Mouse (Mus musculus) intestine, embryonic 16.5 days (tissue): ENCODE results near the gene Ndufv1. TPM values are rescaled to one million over a fixed set of nuclear protein-coding genes. Genes with fewer than 3 reads are reported as not detected.
"Not testable (repeated sequence)": the region's sequence is repeated elsewhere in the genome, so short reads cannot be mapped to it uniquely, and the experiment has no call there.

Experiments used
- ATAC-seq: fragments of 200-750 bp; cut with Nextera tagmentation; 2 replicates; pipeline ENCODE4 v1.8.0; 2017; ENCODE audit warnings: moderate TSS enrichment, moderate library complexity
- H3K27ac ChIP-seq: fragments of 300-500 bp; sonication (generic); 2 replicates; pipeline ENCODE4 v1.5.1; 2014; ENCODE audit warnings: mild to moderate bottlenecking, low read length
- H3K27me3 ChIP-seq: fragments of 300-500 bp; sonication (generic); replicated peaks from 2 replicates; pipeline ENCODE4 v1.6.1; 2014; ENCODE audit warnings: low read length, control low read depth, mixed read lengths; ENCODE audit not compliant: control insufficient read depth, insufficient read depth
- H3K36me3 ChIP-seq: fragments of 300-500 bp; sonication (generic); 2 replicates; pipeline ENCODE4 v1.6.1; 2014; ENCODE audit warnings: low read length, control low read depth; ENCODE audit not compliant: control insufficient read depth, insufficient read depth
- H3K4me1 ChIP-seq: fragments of 300-500 bp; sonication (generic); 2 replicates; pipeline ENCODE4 v1.6.1; 2014; ENCODE audit warnings: low read length, control low read depth, mixed read lengths; ENCODE audit not compliant: control insufficient read depth, insufficient read depth
- H3K4me2 ChIP-seq: fragments of 300-500 bp; sonication (generic); 2 replicates; pipeline ENCODE4 v1.6.1; 2014; ENCODE audit warnings: low read depth, low read length, control low read depth
- H3K4me3 ChIP-seq: fragments of 300-500 bp; sonication (generic); 2 replicates; pipeline ENCODE4 v1.5.1; 2014; ENCODE audit warnings: mild to moderate bottlenecking, low read length
- H3K9ac ChIP-seq: fragments of 300-500 bp; sonication (generic); 2 replicates; pipeline ENCODE4 v1.6.1; 2014; ENCODE audit warnings: low read depth, low read length
- H3K9me3 ChIP-seq: fragments of 300-500 bp; sonication (generic); 2 replicates; pipeline ENCODE4 v1.6.1; 2016; ENCODE audit warnings: low read length, control low read depth; ENCODE audit not compliant: control insufficient read depth
- WGBS: fragments of 180-500 bp; shearing (Covaris S2); extraction: QIAGEN DNeasy Blood & Tissue Kit; methylation state at CpG from one replicate; pipeline ENCODE4 v1.1.7; 2014; 5-methylcytosine and 5-hydroxymethylcytosine counted together
- polyA plus RNA-seq: library from polyadenylated mRNA; unstranded; fragments of >200 nt; fragmentation: Nextera tagmentation; extraction: Ambion mirVana; gene quantifications from 2 replicates; pipeline ENCODE4 v1.2.1, GENCODE M21; 2015

The Ndufv1 gene
- polyA plus RNA-seq, 1 experiment from 2014 or later = 309 TPM

DNA sequence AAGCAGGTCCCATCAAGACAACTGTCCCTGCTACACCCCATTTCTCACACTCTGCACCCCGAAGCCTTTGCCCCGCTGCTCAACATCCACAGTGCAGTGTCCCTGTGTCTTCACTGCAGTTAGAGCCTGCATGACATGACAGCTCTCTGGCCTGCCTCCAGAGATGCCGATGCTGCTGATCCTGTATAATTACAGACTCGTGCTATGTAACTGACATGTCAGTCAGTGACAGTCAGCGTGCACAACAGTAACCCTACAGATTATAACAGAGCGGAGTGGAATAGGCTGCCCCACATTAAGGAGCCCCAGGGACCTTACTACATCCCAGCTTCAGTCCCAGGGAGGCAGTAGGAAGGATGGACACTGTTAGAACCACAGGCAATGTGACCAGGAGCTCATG, 50.8 kb downstream of the Ndufv1 start:
- not testable (repeated sequence) for H3K9me3 ChIP-seq, ATAC-seq, H3K4me2 ChIP-seq, H3K4me1 ChIP-seq, H3K9ac ChIP-seq, H3K27ac ChIP-seq, H3K27me3 ChIP-seq, H3K36me3 ChIP-seq, H3K4me3 ChIP-seq
- 81% methylated on average over 6 of the region's 6 CpGs for WGBS

DNA sequence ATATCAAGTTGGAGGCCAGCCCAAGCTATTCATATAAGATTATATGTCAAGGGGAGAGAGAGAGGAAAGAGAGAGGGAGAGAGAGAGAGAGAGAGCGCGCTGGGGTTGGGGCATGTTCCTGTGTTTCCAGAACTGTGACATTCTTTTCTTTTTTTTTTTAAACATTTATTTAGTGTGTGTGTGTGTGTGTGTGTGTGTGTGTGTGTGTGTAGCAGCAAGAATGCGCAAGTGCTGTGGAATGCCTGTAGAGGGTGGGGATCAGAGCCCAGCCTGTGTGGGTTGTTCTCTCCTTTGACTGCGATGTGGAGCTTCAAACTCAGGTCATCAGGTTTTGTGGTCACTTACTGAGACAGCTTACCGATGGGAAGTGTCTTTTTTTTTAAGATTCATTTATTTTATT, 52.4 kb downstream of the Ndufv1 start:
- no peak for ATAC-seq
- H3K27me3 ChIP-seq = no peaks in the 10 kb centered on the region
- no peaks in the 10 kb centered on the region for H3K9me3 ChIP-seq
- H3K9ac ChIP-seq = no peak overlapping the region
- 85% methylated on average over 5 of the region's 5 CpGs for WGBS
- no peak overlapping the region for H3K4me3 ChIP-seq
- H3K27ac ChIP-seq = no peak overlapping the region
- peaks cover 3% of the 10 kb centered on the region; the same call in 1 of the 2 replicates for H3K4me1 ChIP-seq
- H3K4me2 ChIP-seq = no peak overlapping the region
- H3K36me3 ChIP-seq = no peaks in the 10 kb centered on the region

DNA sequence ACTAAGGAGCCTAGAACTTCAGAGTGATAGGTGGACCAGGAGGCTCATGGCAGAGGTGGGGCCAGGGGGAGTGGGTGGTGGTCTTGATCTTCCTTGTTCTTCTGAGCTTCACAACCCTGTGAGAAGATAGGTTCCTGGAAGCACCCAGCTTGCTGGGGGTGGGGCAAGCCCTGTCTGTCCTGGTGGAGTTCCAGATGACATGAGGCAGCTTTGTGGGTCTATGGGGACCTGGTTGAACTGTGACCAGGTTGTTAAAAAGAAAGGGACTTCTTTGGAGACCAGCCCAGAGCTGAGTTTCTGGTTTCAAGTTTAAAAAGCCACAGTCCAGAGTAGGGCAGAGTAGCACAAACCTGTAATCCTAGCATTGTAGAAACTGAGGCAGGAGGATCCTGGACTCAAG, 53.6 kb downstream of the Ndufv1 start:
- H3K9me3 ChIP-seq = no peaks in the 10 kb centered on the region
- H3K27ac ChIP-seq = no peak overlapping the region
- H3K27me3 ChIP-seq = no peaks in the 10 kb centered on the region
- H3K4me1 ChIP-seq = peaks cover 3% of the 10 kb centered on the region; the same call in 1 of the 2 replicates
- no peak overlapping the region for H3K4me2 ChIP-seq
- no peaks in the 10 kb centered on the region for H3K36me3 ChIP-seq
- no peak overlapping the region for H3K4me3 ChIP-seq
- no peak for ATAC-seq
- H3K9ac ChIP-seq = no peak overlapping the region

DNA sequence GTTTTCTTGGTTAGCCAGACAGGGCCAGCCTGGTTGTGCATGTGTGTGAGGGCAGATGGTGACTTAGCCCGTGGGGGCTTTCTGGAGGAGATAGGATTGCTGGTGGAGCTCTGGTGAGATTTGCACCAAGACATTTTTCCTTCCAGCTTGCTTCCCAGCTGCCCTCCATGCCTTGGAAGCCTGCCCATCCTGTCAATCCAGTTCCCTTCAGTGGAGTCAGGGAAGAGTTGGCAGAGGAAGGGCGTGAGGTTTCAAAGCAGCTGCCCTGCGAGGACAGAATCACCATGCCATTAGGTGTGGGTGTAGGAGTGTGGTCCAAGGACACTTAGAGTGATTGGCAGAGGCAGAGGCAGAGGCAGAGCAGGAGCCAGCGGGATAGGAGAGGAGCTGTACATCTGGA, 54.1 kb downstream of the Ndufv1 start, which contains the start of gene Aldh3b3:
Aldh3b3 (plus strand) TSS at position 176 of the 400 bp plus-strand sequence.
- Histone ChIP-seq H3K9me3 (no peaks in the 10 kb centered on the region), H3K27ac (no peak within 1 kb of the TSS), H3K4me2 (no peak within 1 kb of the TSS), H3K9ac (no peak within 1 kb of the TSS), H3K4me1 (peaks cover 3% of the 10 kb centered on the region; the same call in 1 of the 2 replicates), H3K36me3 (no peaks in the 10 kb centered on the region), H3K4me3 (no peak within 1 kb of the TSS), H3K27me3 (no peaks in the 10 kb centered on the region)
- WGBS = 71% methylated on average over 4 of the region's 4 CpGs
- no peak for ATAC-seq

Other genes starting within 250 kb of the Ndufv1 start
- gene Kmt5b, start 245.4 kb downstream of the Ndufv1 start, polyA plus RNA-seq = 16.5 and 17.7 TPM in 2 replicates
- gene Chka, start 161.0 kb downstream of the Ndufv1 start, polyA plus RNA-seq = 57.8 and 67.5 TPM in 2 replicates
- gene Tcirg1, start 105.7 kb downstream of the Ndufv1 start, polyA plus RNA-seq = 73.3 and 84.5 TPM in 2 replicates
- gene Ndufs8, start 100.0 kb downstream of the Ndufv1 start, polyA plus RNA-seq = 412 and 424 TPM in 2 replicates
- gene Aldh3b1, start 83.0 kb downstream of the Ndufv1 start, polyA plus RNA-seq = 4.2 TPM in 2 replicates
- 27.0 and 29.8 TPM in 2 replicates for gene Unc93b1, start 77.6 kb downstream of the Ndufv1 start, polyA plus RNA-seq
- gene Aldh3b3, start 54.2 kb downstream of the Ndufv1 start, polyA plus RNA-seq = not detected in 2 replicates
- gene Aldh3b2, start 40.5 kb downstream of the Ndufv1 start, polyA plus RNA-seq = 0.61 and 1.2 TPM in 2 replicates
- gene Acy3, start 26.2 kb downstream of the Ndufv1 start, polyA plus RNA-seq = 16.9 and 20.1 TPM in 2 replicates
- gene Tbx10, start 20.1 kb downstream of the Ndufv1 start, polyA plus RNA-seq = 0.73 and 0.83 TPM in 2 replicates
- gene Nudt8, start 12.2 kb downstream of the Ndufv1 start, polyA plus RNA-seq = 40.9 and 41.0 TPM in 2 replicates
- 2.0 and 2.4 TPM in 2 replicates for gene Gm49405, start 12.2 kb downstream of the Ndufv1 start, polyA plus RNA-seq
- 2.4 and 3.4 TPM in 2 replicates for gene Doc2g, start 9.5 kb downstream of the Ndufv1 start, polyA plus RNA-seq
- gene Gstp1, start 25.2 kb upstream of the Ndufv1 start, polyA plus RNA-seq = 1,107 and 1,114 TPM in 2 replicates
- 33.6 and 65.0 TPM in 2 replicates for gene Gstp2, start 33.2 kb upstream of the Ndufv1 start, polyA plus RNA-seq
- 15.1 and 18.1 TPM in 2 replicates for gene Gstp3, start 46.8 kb upstream of the Ndufv1 start, polyA plus RNA-seq
- gene Cabp2, start 68.8 kb upstream of the Ndufv1 start, polyA plus RNA-seq = 2.1 and 3.1 TPM in 2 replicates
- gene Cdk2ap2, start 84.4 kb upstream of the Ndufv1 start, polyA plus RNA-seq = 159 TPM in 2 replicates
- 17.5 and 19.7 TPM in 2 replicates for gene Pitpnm1, start 87.2 kb upstream of the Ndufv1 start, polyA plus RNA-seq
- 78.4 and 81.2 TPM in 2 replicates for gene Aip, start 113.1 kb upstream of the Ndufv1 start, polyA plus RNA-seq
- 0.04 TPM in 1 of 2 replicates, not detected in the other for gene Gpr152, start 127.0 kb upstream of the Ndufv1 start, polyA plus RNA-seq
- 0.11 and 0.20 TPM in 2 replicates for gene Cabp4, start 131.2 kb upstream of the Ndufv1 start, polyA plus RNA-seq
- 264 and 288 TPM in 2 replicates for gene Coro1b, start 135.8 kb upstream of the Ndufv1 start, polyA plus RNA-seq
- 5.8 and 6.7 TPM in 2 replicates for gene Ptprcap, start 140.8 kb upstream of the Ndufv1 start, polyA plus RNA-seq
- 43.9 and 49.7 TPM in 2 replicates for gene Rps6kb2, start 150.5 kb upstream of the Ndufv1 start, polyA plus RNA-seq
- 1.3 and 1.4 TPM in 2 replicates for gene Carns1, start 162.7 kb upstream of the Ndufv1 start, polyA plus RNA-seq
- 3.6 and 4.0 TPM in 2 replicates for gene Tbc1d10c, start 178.5 kb upstream of the Ndufv1 start, polyA plus RNA-seq
- 759 and 799 TPM in 2 replicates for gene Ppp1ca, start 179.3 kb upstream of the Ndufv1 start, polyA plus RNA-seq
- 31.7 and 34.2 TPM in 2 replicates for gene Rad9a, start 188.9 kb upstream of the Ndufv1 start, polyA plus RNA-seq
- gene Clcf1, start 201.4 kb upstream of the Ndufv1 start, polyA plus RNA-seq = 5.9 TPM in 2 replicates
- not detected in 2 replicates for gene AC109138.7, start 201.6 kb upstream of the Ndufv1 start, polyA plus RNA-seq
- 46.7 and 52.9 TPM in 2 replicates for gene Pold4, start 219.1 kb upstream of the Ndufv1 start, polyA plus RNA-seq